Mouse (Mus musculus) liver, embryonic 14.5 days (tissue): ENCODE measurements at regions not wholly inside any gene's neighbourhood (a gene's known extent, or its start where the extent isn't known, plus 50 kb on each side); places are given as distances from the start of the nearest gene placed in this dataset.
A peak's percentile ranks its signal among the peaks of the same experiment; 100 is the strongest.

Source experiments
- ATAC-seq: fragments of 200-750 bp; cut with Nextera tagmentation; 2 replicates; pipeline ENCODE4 v1.8.0; 2017; ENCODE audit warnings: moderate number of reproducible peaks, mild to moderate bottlenecking, moderate library complexity; ENCODE audit not compliant: insufficient read depth
- DNase-seq, 3 experiments: peaks; one replicate each; pipeline ENCODE4 v3.0.0-alpha.2; 2012 to 2013; ENCODE audit warnings: low read depth in 3 of 3, low spot score in 3 of 3
- H3K27ac ChIP-seq: fragments of 300-500 bp; sonication (generic); 2 replicates; pipeline ENCODE4 v1.5.1; 2014; ENCODE audit warnings: moderate library complexity, mild to moderate bottlenecking, control low read depth, inconsistent platforms
- H3K27me3 ChIP-seq: fragments of 300-500 bp; sonication (generic); 2 replicates; pipeline ENCODE4 v1.6.1; 2014; ENCODE audit warnings: mild to moderate bottlenecking, low read length, moderate library complexity; ENCODE audit not compliant: control insufficient read depth, insufficient read depth
- H3K36me3 ChIP-seq: fragments of 300-500 bp; sonication (generic); replicated peaks from 2 replicates; pipeline ENCODE4 v1.6.1; 2014; ENCODE audit warnings: low read depth; ENCODE audit not compliant: control insufficient read depth, insufficient read depth
- H3K4me1 ChIP-seq, 2 experiments: fragments of 200-500 bp in 1 of 2; fragments of 300-500 bp in 1 of 2; sonication (generic) in 1 of 2; replicated peaks; 2 replicates each; pipeline ENCODE4 v1.6.1; 2012 to 2014; ENCODE audit warnings: antibody characterized with exemption in 1 of 2, inconsistent platforms in 1 of 2, low read length in 1 of 2; ENCODE audit not compliant: control insufficient read depth in 2 of 2, insufficient read depth in 2 of 2
- H3K4me2 ChIP-seq: fragments of 300-500 bp; sonication (generic); 2 replicates; pipeline ENCODE4 v1.6.1; 2014; ENCODE audit warnings: low read depth, mild to moderate bottlenecking, control low read depth, moderate library complexity
- H3K4me3 ChIP-seq, 2 experiments: fragments of 200-500 bp in 1 of 2; fragments of 300-500 bp in 1 of 2; sonication (generic) in 1 of 2; 2 replicates each; pipeline ENCODE4 v1.5.1; 2012 to 2014; ENCODE audit warnings: low read depth in 2 of 2, low read length in 2 of 2, mild to moderate bottlenecking in 2 of 2, control low read depth in 1 of 2, inconsistent platforms in 1 of 2, moderate library complexity in 1 of 2; ENCODE audit not compliant: insufficient read depth in 1 of 2
- H3K9ac ChIP-seq: fragments of 300-500 bp; sonication (generic); replicated peaks from 2 replicates; pipeline ENCODE4 v1.6.1; 2014; ENCODE audit warnings: mild to moderate bottlenecking, control low read depth, moderate library complexity
- H3K9me3 ChIP-seq: fragments of 300-500 bp; sonication (generic); 2 replicates; pipeline ENCODE4 v1.6.1; 2016; ENCODE audit warnings: low read length, mixed read lengths; ENCODE audit not compliant: control insufficient read depth
- CTCF ChIP-seq: IDR thresholded peaks from 2 replicates; pipeline ENCODE4 v1.5.1; 2016; ENCODE audit warnings: antibody characterized with exemption, low read depth, control low read depth
- EP300 ChIP-seq: IDR thresholded peaks from 2 replicates; pipeline ENCODE4 v1.6.1; 2016; ENCODE audit warnings: antibody characterized with exemption, low read depth
- WGBS: fragments of 180-500 bp; shearing (Covaris S2); extraction: QIAGEN DNeasy Blood & Tissue Kit; methylation state at CpG from one replicate; pipeline ENCODE4 v1.1.7; 2014; ENCODE audit not compliant: insufficient replicate concordance; 5-methylcytosine and 5-hydroxymethylcytosine counted together

- WGBS: 36% methylated on average over 5 of the region's 5 CpGs
- Histone ChIP-seq H3K36me3 (no peaks in the 10 kb centered on the region), H3K9me3 (no peaks in the 10 kb centered on the region), H3K9ac (no peak overlapping the region), H3K27me3 (no peaks in the 10 kb centered on the region), H3K4me2 (no peak overlapping the region), H3K4me1 (no peaks in the 10 kb centered on the region), H3K4me3 (no peak overlapping the region), H3K27ac (no peak overlapping the region)
- TF ChIP-seq EP300 (no peak), CTCF (no peak)
- ATAC-seq (no peak), DNase-seq (no peak)
Measured at GRCm38 (mm10) chr14:15061966-15062860, 259.0 kb downstream of the Nek10 start.

GRCm38 (mm10) chr14:15062861-15063418 is 259.7 kb downstream of the Nek10 start:
- H3K4me1 ChIP-seq: no peaks in the 10 kb centered on the region
- no peak overlapping the region for H3K27ac ChIP-seq
- H3K36me3 ChIP-seq: no peaks in the 10 kb centered on the region
- H3K4me3 ChIP-seq: no peak overlapping the region
- H3K27me3 ChIP-seq: no peaks in the 10 kb centered on the region
- TF ChIP-seq EP300: no peak
- TF ChIP-seq CTCF: no peak
- no peaks in the 10 kb centered on the region for H3K9me3 ChIP-seq
- no peak overlapping the region for H3K4me2 ChIP-seq
- DNase-seq (no peak), ATAC-seq (peak; percentile 35; the same call in 1 of the 2 replicates)
- WGBS: 23% methylated on average over 4 of the region's 4 CpGs
- H3K9ac ChIP-seq: no peak overlapping the region

- no peaks in the 10 kb centered on the region for H3K4me1 ChIP-seq
- no peaks in the 10 kb centered on the region for H3K36me3 ChIP-seq
- TF ChIP-seq CTCF: no peak
- no peak for TF ChIP-seq EP300
- H3K4me3 ChIP-seq: no peak overlapping the region
- no peak overlapping the region for H3K27ac ChIP-seq
- H3K4me2 ChIP-seq: no peak overlapping the region
- WGBS: 40% methylated on average over 5 of the region's 5 CpGs
- no peaks in the 10 kb centered on the region for H3K27me3 ChIP-seq
- no peak overlapping the region for H3K9ac ChIP-seq
- H3K9me3 ChIP-seq: no peaks in the 10 kb centered on the region
- ATAC-seq (no peak), DNase-seq (no peak)
Measured at GRCm38 (mm10) chr14:15064991-15065525, 261.8 kb downstream of the Nek10 start.

GRCm38 (mm10) chr14:15075877-15076276 is 272.7 kb downstream of the Nek10 start:
- Histone ChIP-seq H3K4me2 (no peak overlapping the region), H3K4me3 (no peak overlapping the region), H3K4me1 (no peaks in the 10 kb centered on the region), H3K36me3 (no peaks in the 10 kb centered on the region), H3K9me3 (no peaks in the 10 kb centered on the region), H3K9ac (no peak overlapping the region), H3K27ac (no peak overlapping the region), H3K27me3 (no peaks in the 10 kb centered on the region)
- TF ChIP-seq EP300 (no peak), CTCF (no peak)
- no peak for ATAC-seq
- WGBS: 24% methylated on average over 3 of the region's 3 CpGs
- DNase-seq: no peak

GRCm38 (mm10) chr14:15082889-15083288 is 279.7 kb downstream of the Nek10 start:
- ATAC-seq (no peak), DNase-seq (no peak)
- 63% methylated on average over 2 of the region's 2 CpGs for WGBS
- Histone ChIP-seq H3K4me3 (no peak overlapping the region), H3K9me3 (no peaks in the 10 kb centered on the region), H3K4me1 (no peaks in the 10 kb centered on the region), H3K9ac (no peak overlapping the region), H3K4me2 (no peak overlapping the region), H3K36me3 (no peaks in the 10 kb centered on the region), H3K27ac (no peak overlapping the region), H3K27me3 (no peaks in the 10 kb centered on the region)
- TF ChIP-seq EP300 (no peak), CTCF (no peak)
